Mouse (Mus musculus): Measurements from ENCODE around the gene Rabggta. TPM values are rescaled to one million over a fixed set of nuclear protein-coding genes. Genes with fewer than 3 reads are reported as not detected.

The Rabggta gene
- 10 to 100 TPM; 10.9 to 12.8 TPM for total RNA-seq (2021)
- long read RNA-seq, experiment 1, transcript Rabggta-202 (17 exons, 1,886 nt) = major isoform, 14 of 21 reads
- long read RNA-seq, experiment 1, partial matches to known transcripts = 0 of 21 reads
- long read RNA-seq, experiment 1, other reads (novel, unspliced or antisense) = 3 of 21 reads
- long read RNA-seq, experiment 2, transcript Rabggta-202 (17 exons, 1,886 nt) = major isoform, 20 of 27 reads
- long read RNA-seq, experiment 2, partial matches to known transcripts = 2 of 27 reads
- long read RNA-seq, experiment 2, other reads (novel, unspliced or antisense) = 3 of 27 reads

GRCm38 (mm10) chr14:55721700-55722437 is at the start of gene Rabggta:
TSS of gene Rabggta (minus strand) at chr14:55722263.
- DNase-seq (ENCODE audit: low spot score in 2 of 2) = peak; percentile 80 to 92

- DNase-seq (ENCODE audit: low spot score in 2 of 2) = no peak
Measured at GRCm38 (mm10) chr14:55769087-55769703, 47.1 kb upstream of the Rabggta start.

GRCm38 (mm10) chr14:55768555-55768954 is 46.5 kb upstream of the Rabggta start:
- no peak for DNase-seq (ENCODE audit: low spot score in 2 of 2)

- DNase-seq (ENCODE audit: low spot score in 2 of 2) = peak in 1 of 2 experiments; percentile 53
Measured at GRCm38 (mm10) chr14:55767519-55768414, 45.7 kb upstream of the Rabggta start.

GRCm38 (mm10) chr14:55765696-55766095 is 43.6 kb upstream of the Rabggta start, which contains the start of gene Ltb4r1:
TSS of gene Ltb4r1 (plus strand) at chr14:55765962.
- no peak for DNase-seq (ENCODE audit: low spot score in 2 of 2)

GRCm38 (mm10) chr14:55763166-55763565 is 41.1 kb upstream of the Rabggta start:
- no peak for DNase-seq (ENCODE audit: low spot score in 2 of 2)

GRCm38 (mm10) chr14:55762001-55762821 is 40.1 kb upstream of the Rabggta start:
- DNase-seq (ENCODE audit: low spot score in 2 of 2) = peak; percentile 50 to 64

- DNase-seq (ENCODE audit: low spot score in 2 of 2) = no peak
Measured at GRCm38 (mm10) chr14:55761163-55761562, 39.1 kb upstream of the Rabggta start, which contains the start of gene Ltb4r2. TSS of gene Ltb4r2 (plus strand) at chr14:55761428.

- peak; percentile 49 to 76 for DNase-seq (ENCODE audit: low spot score in 2 of 2)
Measured at GRCm38 (mm10) chr14:55760156-55760555, 38.1 kb upstream of the Rabggta start.

GRCm38 (mm10) chr14:55758363-55758784 is 36.3 kb upstream of the Rabggta start, which contains the start of gene Cideb:
TSS of gene Cideb (minus strand) at chr14:55758458.
- no peak for DNase-seq (ENCODE audit: low spot score in 2 of 2)

- DNase-seq (ENCODE audit: low spot score in 2 of 2) = no peak
Measured at GRCm38 (mm10) chr14:55757566-55757965, 35.5 kb upstream of the Rabggta start.

- no peak for DNase-seq (ENCODE audit: low spot score in 2 of 2)
Measured at GRCm38 (mm10) chr14:55747051-55747847, 25.2 kb upstream of the Rabggta start.

GRCm38 (mm10) chr14:55745861-55746237 is 23.8 kb upstream of the Rabggta start:
- no peak for DNase-seq (ENCODE audit: low spot score in 2 of 2)

GRCm38 (mm10) chr14:55745180-55745860 is 23.3 kb upstream of the Rabggta start, which contains the start of the genes Dhrs1 and Nop9:
TSS of gene Dhrs1 (minus strand) at chr14:55745690.
TSS of gene Nop9 (plus strand) at chr14:55745693.
- DNase-seq (ENCODE audit: low spot score in 2 of 2) = peak; percentile 82 to 88

GRCm38 (mm10) chr14:55743711-55744110 is 21.6 kb upstream of the Rabggta start:
- DNase-seq (ENCODE audit: low spot score in 2 of 2) = peak; percentile 83 to 87

GRCm38 (mm10) chr14:55737086-55737687 is 15.1 kb upstream of the Rabggta start:
- DNase-seq (ENCODE audit: low spot score in 2 of 2) = no peak

- no peak for DNase-seq (ENCODE audit: low spot score in 2 of 2)
Measured at GRCm38 (mm10) chr14:55735758-55736157, 13.7 kb upstream of the Rabggta start.

- DNase-seq (ENCODE audit: low spot score in 2 of 2) = no peak
Measured at GRCm38 (mm10) chr14:55735334-55735733, 13.3 kb upstream of the Rabggta start.

Data from gastrocnemius, postnatal 4 days (tissue).